Mouse (Mus musculus): Measurements from ENCODE around the gene Gm30191.

Gene Gm30191

DNA sequence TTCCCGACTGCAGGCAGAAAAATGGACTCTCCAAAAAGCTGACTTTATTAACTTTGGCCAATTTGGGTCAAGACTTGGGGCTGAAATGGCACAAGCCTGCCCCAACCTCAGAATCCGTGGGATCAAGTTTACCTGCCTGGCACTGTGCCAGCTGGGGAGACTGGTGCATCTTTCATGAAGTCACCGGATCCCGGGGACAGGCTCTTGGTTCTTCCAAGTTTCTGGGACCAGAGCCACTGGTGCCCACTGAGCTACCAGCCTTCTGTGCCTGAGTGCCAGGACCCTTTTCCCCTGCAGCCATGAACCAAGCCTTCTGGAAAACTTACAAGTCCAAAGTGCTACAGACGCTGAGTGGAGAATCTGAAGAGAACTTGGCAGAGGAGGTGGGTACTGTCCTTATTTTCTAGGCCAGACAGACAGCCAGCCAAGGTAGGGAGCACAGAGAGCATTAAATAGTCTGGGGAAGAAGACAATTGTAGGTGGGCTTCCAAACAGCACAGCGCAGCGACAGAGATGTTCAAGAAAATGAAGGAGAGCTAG lies at the start of gene Gm30191:
Gene Gm30191 (plus strand): TSS at position 217 of the 540 bp plus-strand sequence.
- DNase-seq: no peak

GRCm38 (mm10) chr4:134199371-134199770 lies 47.4 kb upstream of the Gm30191 start:
- no peak for DNase-seq

GRCm38 (mm10) chr4:134202904-134203303 lies 43.8 kb upstream of the Gm30191 start, which contains the start of gene Gm7534:
Gm7534 (minus strand) TSS chr4:134203004.
- DNase-seq: no peak

GRCm38 (mm10) chr4:134203340-134203896 lies 43.3 kb upstream of the Gm30191 start:
- DNase-seq: no peak

- no peak for DNase-seq
Observed at GRCm38 (mm10) chr4:134206488-134207053, 40.2 kb upstream of the Gm30191 start.

DNA sequence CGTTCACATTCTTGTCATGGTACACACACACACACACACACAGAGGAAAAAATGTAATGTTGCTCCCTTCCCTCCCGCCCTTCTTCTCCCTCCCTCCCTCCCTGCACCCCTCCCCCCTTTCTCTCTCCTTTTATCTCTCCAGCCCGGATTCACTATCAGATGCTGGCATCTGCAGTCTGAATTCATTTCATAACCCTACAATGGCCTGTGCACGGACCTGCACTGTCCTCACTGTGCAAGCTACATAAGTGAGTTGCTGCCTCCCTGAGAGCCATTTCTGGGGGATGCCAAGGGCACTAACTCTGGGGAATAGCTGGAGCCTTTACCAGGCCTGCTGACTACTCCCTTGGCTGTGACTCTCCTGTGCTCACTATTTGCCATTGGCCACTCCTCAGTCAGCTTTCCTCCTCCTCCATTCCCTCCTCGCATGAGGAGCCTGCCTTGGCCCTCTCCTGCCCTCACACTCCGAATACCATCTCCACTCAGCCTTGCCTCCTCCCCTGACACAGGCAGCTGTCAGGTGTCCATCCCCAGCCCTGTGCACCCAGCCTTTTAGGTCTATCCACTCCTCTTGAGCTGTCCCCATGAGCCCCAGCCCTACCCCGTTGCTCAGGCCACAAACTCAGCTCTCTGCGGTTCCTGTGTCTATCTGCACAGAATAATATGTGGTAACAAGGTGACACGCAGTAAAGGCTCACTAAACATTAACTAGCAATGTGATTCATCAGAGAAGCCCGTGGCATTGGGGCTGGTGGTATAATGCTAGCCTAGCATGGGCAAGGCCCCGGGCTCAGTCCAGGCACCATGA lies 23.7 kb upstream of the Gm30191 start:
- DNase-seq: no peak

DNA sequence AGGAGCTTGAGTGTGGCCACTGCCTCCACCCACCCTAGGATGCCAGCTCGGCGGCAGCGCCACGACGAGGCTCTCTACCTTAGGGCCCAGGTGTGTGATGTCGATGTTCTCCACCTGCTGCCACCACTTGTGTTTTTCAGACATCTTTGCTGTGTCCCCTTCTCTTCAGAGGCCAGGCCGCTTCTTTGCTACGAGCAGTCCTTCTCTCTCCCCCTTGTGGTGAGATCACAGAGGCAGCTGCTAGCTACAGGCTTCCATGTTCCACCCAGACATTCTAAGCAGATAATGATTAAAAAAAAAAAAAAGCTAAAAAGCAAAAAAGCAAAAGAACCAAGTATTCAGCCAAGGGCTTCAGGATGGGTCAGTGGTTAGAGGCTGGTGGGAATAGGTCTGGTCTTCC lies 19.5 kb upstream of the Gm30191 start, which contains the start of gene Catsper4:
Gene Catsper4 (minus strand): TSS at position 190 of the 400 bp plus-strand sequence.
- peak; percentile 42 for DNase-seq

DNA sequence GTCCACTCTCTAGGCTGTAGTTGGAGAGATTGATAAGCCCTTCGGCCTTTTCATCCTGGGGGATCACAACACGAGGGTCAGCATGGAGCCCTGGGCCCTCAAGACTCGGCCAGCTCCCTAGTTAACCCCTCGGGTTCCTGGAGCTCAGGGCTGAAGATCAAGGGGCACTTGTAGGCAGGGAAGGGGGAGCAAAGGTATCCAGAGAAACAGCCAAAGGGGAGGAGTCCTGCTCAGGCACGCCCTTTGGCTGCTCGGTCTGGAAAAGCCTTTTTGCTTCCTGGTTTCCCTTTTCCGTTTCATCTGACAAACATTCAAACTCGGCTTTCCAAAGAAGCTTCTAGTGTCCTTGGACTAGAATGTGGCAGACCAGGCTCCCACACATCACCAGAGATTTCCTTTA lies 16.3 kb upstream of the Gm30191 start:
- no peak for DNase-seq

DNA sequence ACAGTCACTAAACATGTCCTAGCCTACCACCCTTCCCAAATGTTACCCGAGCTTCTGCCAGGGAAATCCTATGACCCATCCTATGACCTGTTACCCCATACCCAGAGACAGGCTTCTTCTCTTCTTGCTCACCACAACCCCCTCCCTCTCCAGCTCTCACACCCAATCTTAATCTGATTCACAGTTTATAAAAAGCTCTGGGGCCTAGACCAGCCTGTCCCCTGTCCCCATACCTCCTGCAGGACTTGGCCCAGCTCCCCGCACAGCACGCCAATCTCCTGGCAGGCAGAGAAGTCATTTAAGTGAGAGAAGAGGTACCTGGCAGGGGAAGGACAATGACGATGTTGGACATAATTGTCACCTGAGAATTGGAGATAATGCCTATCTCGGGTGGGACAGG lies 11.9 kb upstream of the Gm30191 start:
- no peak for DNase-seq

DNA sequence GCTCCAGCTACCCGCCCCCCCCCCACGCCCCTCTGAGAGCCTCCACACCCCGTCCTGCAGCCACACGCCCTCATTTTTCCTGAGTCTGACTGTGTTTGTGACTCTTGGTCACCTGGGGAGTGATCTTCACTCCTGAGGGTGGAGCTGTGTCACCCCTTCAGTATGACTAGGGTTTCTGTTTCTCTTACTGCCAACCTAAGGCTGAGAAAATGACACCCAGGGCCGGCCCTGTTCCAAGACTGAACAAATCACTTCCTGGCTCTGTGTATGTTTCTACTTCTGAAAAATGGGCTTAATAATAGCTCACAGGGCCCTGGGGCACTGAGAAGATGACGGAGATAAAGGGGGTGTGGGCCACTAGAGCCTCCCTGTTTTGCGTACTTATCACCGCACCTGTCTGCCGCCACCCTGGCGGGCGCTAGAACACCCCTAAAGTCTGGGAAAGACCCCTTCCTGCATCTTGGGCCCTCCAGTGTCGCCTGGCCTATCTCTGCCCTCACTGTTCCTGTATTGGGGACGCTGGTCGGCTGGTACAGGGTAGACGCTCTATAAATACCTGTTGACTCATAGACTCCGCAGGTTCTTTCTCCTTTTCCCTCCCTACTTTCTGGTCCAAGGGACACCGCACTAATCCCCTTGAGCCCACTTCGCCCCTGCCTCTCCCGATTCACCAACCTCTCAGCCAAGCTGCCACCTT lies 9.0 kb upstream of the Gm30191 start:
- DNase-seq: no peak

DNA sequence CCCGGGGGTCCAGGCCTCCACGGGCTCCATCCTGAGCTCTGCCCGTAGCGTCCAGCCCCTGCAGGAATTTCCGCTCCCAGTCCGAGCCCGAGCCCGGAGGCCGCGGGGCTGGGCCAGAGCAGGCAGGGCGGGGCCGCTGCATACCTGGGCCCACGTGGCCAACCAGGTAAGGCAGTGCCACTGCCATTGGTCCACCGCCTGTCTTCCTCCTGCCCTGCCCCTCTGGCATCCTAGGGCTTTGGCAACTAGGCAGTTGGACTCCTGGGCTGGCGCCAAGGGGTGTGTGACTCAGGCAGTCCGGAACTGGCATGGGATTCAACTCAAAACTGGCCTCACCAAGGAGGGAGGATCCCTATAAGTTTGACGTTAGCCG lies 8.5 kb upstream of the Gm30191 start, which contains the start of gene Cnksr1:
Gene Cnksr1 (minus strand): TSS at position 121 of the 373 bp plus-strand sequence.
- no peak for DNase-seq

- no peak for DNase-seq
Observed at GRCm38 (mm10) chr4:134238686-134239085, 8.0 kb upstream of the Gm30191 start.

- DNase-seq: peak; percentile 8
Observed at GRCm38 (mm10) chr4:134243516-134244250, 3.1 kb upstream of the Gm30191 start, which contains the start of gene E130218I03Rik. E130218I03Rik (plus strand) TSS chr4:134243662.

GRCm38 (mm10) chr4:134245148-134245843 lies 1.4 kb upstream of the Gm30191 start, which contains the start of gene Zfp593:
Zfp593 (minus strand) TSS chr4:134245592.
- peak; percentile 99 for DNase-seq

DNA sequence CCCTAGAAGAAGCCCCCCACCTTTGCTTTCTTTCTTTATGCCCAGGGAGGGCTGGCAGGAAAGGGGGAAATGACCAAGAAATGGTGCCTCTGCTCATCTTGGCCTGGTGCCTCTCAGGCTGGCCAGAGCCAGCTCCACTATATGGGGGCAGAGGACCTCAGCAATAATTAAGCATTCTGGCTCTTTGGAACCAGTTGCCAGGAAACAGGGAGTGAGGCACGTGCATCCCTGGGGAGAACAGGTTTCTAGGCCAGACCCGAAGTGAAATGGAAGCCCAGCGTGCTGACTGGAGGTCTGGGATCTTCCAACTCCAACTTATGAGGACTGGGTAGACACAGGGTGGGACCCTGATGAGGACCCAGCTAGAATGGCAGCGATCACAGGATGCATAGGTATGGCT lies 479 bp upstream of the Gm30191 start:
- no peak for DNase-seq

DNA sequence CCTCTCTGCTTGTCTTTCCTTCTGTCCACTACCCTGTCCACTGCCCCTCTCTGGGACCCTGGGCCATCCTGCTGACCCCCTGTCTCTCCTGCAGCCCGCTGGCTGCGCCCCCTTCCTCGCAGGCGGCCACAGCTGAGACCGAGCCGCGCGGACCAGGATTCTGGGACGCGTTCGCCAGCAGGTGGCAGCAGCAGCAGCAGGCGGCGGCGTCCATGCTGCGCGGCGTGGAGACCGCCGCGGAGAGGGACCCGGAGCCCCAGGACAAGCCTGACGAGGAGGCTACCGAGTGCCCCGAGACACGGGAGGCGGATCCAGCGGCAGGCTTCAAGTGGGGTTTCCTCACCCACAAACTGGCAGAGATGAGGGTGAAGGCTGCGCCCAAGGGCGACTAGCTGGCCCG lies 2.9 kb downstream of the Gm30191 start:
- peak; percentile 93 for DNase-seq

DNA sequence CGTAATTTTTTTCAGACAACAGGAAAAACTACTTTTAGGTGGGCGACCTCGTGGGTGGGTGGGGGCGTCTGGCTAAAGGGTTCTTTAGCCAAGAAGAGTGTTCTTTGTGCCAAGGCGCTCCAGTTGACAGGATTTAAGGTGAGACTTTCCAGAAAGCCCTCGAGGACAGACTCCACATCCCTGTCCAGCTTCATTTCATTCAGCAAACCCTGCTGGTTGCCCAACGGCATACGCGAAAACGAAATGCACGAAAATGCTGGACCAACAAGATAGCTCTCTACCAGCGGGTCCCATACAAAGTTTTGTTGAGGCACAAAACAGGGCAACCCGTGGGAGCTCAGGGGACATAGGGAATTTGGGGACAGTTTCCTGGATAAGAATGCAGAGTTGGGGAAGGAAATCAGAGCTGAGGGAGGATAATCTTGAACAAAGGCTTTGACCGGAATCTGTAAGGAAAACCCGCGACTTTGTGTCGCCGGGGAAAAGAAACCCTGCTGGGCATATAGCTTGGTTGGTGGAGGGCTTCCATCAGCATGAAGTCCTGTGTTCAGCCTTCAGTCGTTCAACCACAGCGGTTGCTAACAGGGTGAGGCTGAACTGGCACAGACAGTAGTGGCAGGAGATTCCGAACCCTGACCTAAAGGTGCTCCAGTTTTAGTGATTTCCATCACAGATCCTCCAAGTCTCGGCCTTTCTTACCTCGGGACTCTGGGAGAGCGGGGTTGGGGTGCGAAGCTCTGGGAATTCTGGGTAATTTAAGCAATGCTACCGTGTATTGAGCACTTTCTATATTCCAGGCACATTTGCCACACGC lies 3.6 kb downstream of the Gm30191 start:
- no peak for DNase-seq

DNA sequence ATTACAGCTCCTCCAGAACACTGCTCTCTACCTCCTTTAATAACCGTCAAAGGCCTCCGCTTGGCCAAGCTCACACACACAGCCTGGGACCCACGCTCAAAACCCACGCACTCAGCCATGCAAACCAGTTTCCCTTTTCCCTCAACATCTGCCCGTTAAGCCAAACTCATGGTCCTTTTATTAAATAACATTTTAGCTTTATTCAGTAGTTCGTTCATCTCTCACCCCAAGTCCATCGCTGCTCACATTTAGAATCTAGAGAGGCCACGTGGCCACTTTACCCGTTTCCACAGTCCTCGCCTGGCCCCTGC lies 4.2 kb downstream of the Gm30191 start:
- no peak for DNase-seq

- DNase-seq: peak; percentile 78
Observed at GRCm38 (mm10) chr4:134251241-134252130, 4.8 kb downstream of the Gm30191 start.

Measured in thymus, postnatal 4 days (tissue).